Mouse (Mus musculus): ENCODE measurements around the gene Cbx3.

DNA sequence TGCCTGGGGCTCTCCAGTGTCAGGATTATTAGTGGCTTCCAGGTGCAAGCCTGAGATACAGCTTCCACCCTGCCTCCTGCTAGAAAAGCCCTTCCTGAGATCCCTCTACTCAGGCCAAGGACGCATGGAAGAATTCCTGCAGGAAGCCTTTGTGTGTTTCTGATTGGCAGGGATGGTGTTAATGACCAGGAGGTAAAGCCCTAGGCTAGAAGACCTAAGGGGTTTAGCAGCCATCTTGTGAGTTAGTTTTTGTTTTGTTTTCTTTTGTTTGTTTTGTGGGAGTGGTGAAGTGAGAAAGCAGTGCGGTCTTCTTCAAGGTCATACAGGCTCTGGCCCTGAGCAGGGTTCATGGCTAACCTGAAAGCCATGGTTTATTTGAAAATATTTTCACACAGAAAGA, 37.4 kb downstream of the Cbx3 start:
- TF ChIP-seq CTCF (IDR thresholded peaks at IDR 0.05; ENCODE audit: low read depth) (no peak), EP300 (IDR thresholded peaks at IDR 0.05; ENCODE audit: low read depth) (no peak)
